Mouse (Mus musculus) bone marrow macrophage, adult 2 months (primary cell): ENCODE measurements around the gene Cited4.

Source experiments
- CTCF ChIP-seq: IDR thresholded peaks from 2 replicates; pipeline ENCODE4 v1.5.1; 2012; ENCODE audit warnings: low read depth, mild to moderate bottlenecking, low read length, moderate library complexity
- POLR2A ChIP-seq: IDR thresholded peaks from 2 replicates; pipeline ENCODE4 v1.6.1; 2012; ENCODE audit warnings: mild to moderate bottlenecking, low read depth, low read length, borderline replicate concordance

DNA sequence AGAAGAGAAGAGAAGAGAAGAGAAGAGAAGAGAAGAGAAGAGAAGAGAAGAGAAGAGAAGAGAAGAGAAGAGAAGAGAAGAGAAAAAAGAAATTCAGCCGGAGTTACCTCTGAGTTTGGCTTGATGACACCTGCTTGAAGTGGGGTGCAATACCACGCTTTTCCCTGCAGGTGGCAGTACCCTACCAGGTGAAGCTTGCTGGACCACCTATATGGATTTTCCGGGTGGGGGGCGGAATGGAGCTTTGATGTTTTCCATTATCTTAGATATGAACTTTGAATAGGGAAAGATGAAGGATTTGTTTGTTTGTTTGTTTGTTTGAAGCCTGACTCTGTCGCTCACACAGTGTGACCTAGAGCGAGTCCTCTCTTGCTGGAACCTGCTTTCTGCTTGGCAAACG lies 14.6 kb downstream of the Cited4 start:
- TF ChIP-seq CTCF (peak; percentile 92), POLR2A (no peak)
